Mouse (Mus musculus) liver, embryonic 14.5 days (tissue): Measurements from ENCODE around the gene Il5ra.

Experiments used
- CTCF ChIP-seq: IDR thresholded peaks from 2 replicates; pipeline ENCODE4 v1.5.1; 2016; ENCODE audit warnings: antibody characterized with exemption, low read depth, control low read depth
- EP300 ChIP-seq: IDR thresholded peaks from 2 replicates; pipeline ENCODE4 v1.6.1; 2016; ENCODE audit warnings: antibody characterized with exemption, low read depth

- TF ChIP-seq CTCF (no peak), EP300 (no peak)
These were observed 19.0 kb downstream of the Il5ra start for GRCm38 (mm10) chr6:106729682-106730314.
